Mouse (Mus musculus) thymus, adult 2 months (tissue): ENCODE data around the gene Tox3. TPM values are rescaled to one million over a fixed set of nuclear protein-coding genes. Genes with fewer than 3 reads are reported as not detected.

Experiments
- DNase-seq: peaks from one replicate; pipeline ENCODE4 v3.0.0; 2021
- H3K27ac ChIP-seq: fragments of 200-500 bp; 2 replicates; pipeline ENCODE4 v1.5.1; 2012; ENCODE audit warnings: low read length, control low read depth; ENCODE audit not compliant: control insufficient read depth, insufficient read depth
- H3K27me3 ChIP-seq: fragments of 200-500 bp; 2 replicates; pipeline ENCODE4 v1.6.1; 2012; ENCODE audit warnings: mild to moderate bottlenecking, low read length, moderate library complexity, mixed read lengths; ENCODE audit not compliant: control insufficient read depth, insufficient read depth
- H3K36me3 ChIP-seq: fragments of 200-500 bp; 2 replicates; pipeline ENCODE4 v1.6.1; 2012; ENCODE audit warnings: mild to moderate bottlenecking, low read length, moderate library complexity; ENCODE audit not compliant: control insufficient read depth, insufficient read depth
- H3K4me1 ChIP-seq: fragments of 200-500 bp; replicated peaks from 2 replicates; pipeline ENCODE4 v1.6.1; 2012; ENCODE audit warnings: low read length; ENCODE audit not compliant: control insufficient read depth, insufficient read depth
- H3K4me3 ChIP-seq: fragments of 200-500 bp; 2 replicates; pipeline ENCODE4 v1.5.1; 2012; ENCODE audit warnings: mild to moderate bottlenecking, low read length, control low read depth, moderate library complexity; ENCODE audit not compliant: control insufficient read depth, insufficient read depth
- CTCF ChIP-seq: fragments of 200-500 bp; IDR thresholded peaks from 2 replicates; pipeline ENCODE4 v1.5.1; 2012; ENCODE audit warnings: mild to moderate bottlenecking, control low read depth, low read length, moderate library complexity, borderline replicate concordance; ENCODE audit not compliant: control insufficient read depth, poor library complexity, insufficient read depth; ENCODE audit errors: extremely low read depth
- POLR2A ChIP-seq: fragments of 200-500 bp; IDR thresholded peaks from 2 replicates; pipeline ENCODE4 v1.6.1; 2012; ENCODE audit warnings: mild to moderate bottlenecking, low read length, control low read depth, moderate library complexity; ENCODE audit not compliant: control insufficient read depth, poor library complexity, insufficient read depth; ENCODE audit errors: extremely low read depth
- WGBS: fragments of 180-500 bp; shearing (Covaris S2); methylation state at CpG from one replicate; pipeline ENCODE4 v1.1.7; 2018; 5-methylcytosine and 5-hydroxymethylcytosine counted together
- polyA plus RNA-seq: library from polyadenylated mRNA; depleted of rRNA; stranded (reverse); fragments of >200 nt; gene quantifications from 2 replicates; pipeline ENCODE4 v1.2.3, GENCODE M21; 2012

Tox3 gene
- polyA plus RNA-seq, 1 experiment, result 7.8 TPM

GRCm38 (mm10) chr8:90349709-90350562, 1.8 kb upstream of the Tox3 start:
- no peaks in the 10 kb centered on the region for H3K36me3 ChIP-seq
- peaks cover 13% of the 10 kb centered on the region for H3K4me1 ChIP-seq
- no peak overlapping the region for H3K27ac ChIP-seq
- 77% methylated on average over 13 of the region's 13 CpGs for WGBS
- H3K4me3 ChIP-seq, result no peak overlapping the region
- H3K27me3 ChIP-seq, result no peaks in the 10 kb centered on the region; the same call in 1 of the 2 replicates
- TF ChIP-seq CTCF (no peak), POLR2A (no peak)
- DNase-seq, result no peak

GRCm38 (mm10) chr8:90348926-90349683, 962 bp upstream of the Tox3 start:
- no peak overlapping the region for H3K27ac ChIP-seq

GRCm38 (mm10) chr8:90347581-90348177, 464 bp downstream of the Tox3 start:
- WGBS, result 1% methylated on average over 66 of the region's 66 CpGs
- Histone ChIP-seq H3K4me3 (peak overlapping the region; percentile 53), H3K36me3 (no peaks in the 10 kb centered on the region), H3K27me3 (no peaks in the 10 kb centered on the region; the same call in 1 of the 2 replicates), H3K4me1 (peaks cover 8% of the 10 kb centered on the region), H3K27ac (no peak overlapping the region)
- peak; percentile 61 for DNase-seq
- TF ChIP-seq CTCF (no peak), POLR2A (no peak)

More at GRCm38 (mm10) chr8:90348926-90349683, 962 bp upstream of the Tox3 start:
- no peaks in the 10 kb centered on the region; the same call in 1 of the 2 replicates for H3K27me3 ChIP-seq
- 84% methylated on average over 11 of the region's 11 CpGs for WGBS
- no peak for DNase-seq
- H3K4me3 ChIP-seq, result no peak overlapping the region
- peaks cover 10% of the 10 kb centered on the region for H3K4me1 ChIP-seq
- no peak for TF ChIP-seq POLR2A
- TF ChIP-seq CTCF, result no peak
- H3K36me3 ChIP-seq, result no peaks in the 10 kb centered on the region

GRCm38 (mm10) chr8:90346880-90347535, 1.1 kb downstream of the Tox3 start:
- no peak for TF ChIP-seq CTCF
- no peak for TF ChIP-seq POLR2A
- no peaks in the 10 kb centered on the region; the same call in 1 of the 2 replicates for H3K27me3 ChIP-seq
- no peak for DNase-seq
- no peaks in the 10 kb centered on the region for H3K36me3 ChIP-seq
- H3K4me3 ChIP-seq, result peak overlapping the region; percentile 53
- H3K27ac ChIP-seq, result no peak overlapping the region
- H3K4me1 ChIP-seq, result peaks cover 8% of the 10 kb centered on the region
- 9% methylated on average over 21 of the region's 21 CpGs for WGBS

GRCm38 (mm10) chr8:90346138-90346879, 1.8 kb downstream of the Tox3 start:
- 70% methylated on average over 13 of the region's 13 CpGs for WGBS
- Histone ChIP-seq H3K4me3 (no peak overlapping the region), H3K27ac (no peak overlapping the region), H3K36me3 (no peaks in the 10 kb centered on the region), H3K4me1 (peaks cover 8% of the 10 kb centered on the region), H3K27me3 (no peaks in the 10 kb centered on the region; the same call in 1 of the 2 replicates)
- TF ChIP-seq POLR2A (no peak), CTCF (no peak)
- no peak for DNase-seq
